Mouse (Mus musculus) hindbrain, postnatal 0 days (tissue): ENCODE data around the gene Rasgrf2. TPM values are rescaled to one million over a fixed set of nuclear protein-coding genes. Genes with fewer than 3 reads are reported as not detected.

ENCODE experiments used
- ATAC-seq: fragments of 200-750 bp; cut with Nextera tagmentation; 2 replicates; pipeline ENCODE4 v1.8.0; 2017; ENCODE audit warnings: mild to moderate bottlenecking, moderate TSS enrichment, moderate library complexity
- DNase-seq: peaks from one replicate; pipeline ENCODE4 v3.0.0-alpha.2; 2015; ENCODE audit warnings: low spot score
- H3K27ac ChIP-seq: fragments of 300-500 bp; sonication (generic); 2 replicates; pipeline ENCODE4 v1.5.1; 2014; ENCODE audit warnings: mild to moderate bottlenecking
- H3K27me3 ChIP-seq: fragments of 300-500 bp; sonication (generic); 2 replicates; pipeline ENCODE4 v1.6.1; 2014; ENCODE audit warnings: low read length, mixed read lengths; ENCODE audit not compliant: insufficient read depth
- H3K36me3 ChIP-seq: fragments of 300-500 bp; sonication (generic); 2 replicates; pipeline ENCODE4 v1.6.1; 2014; ENCODE audit warnings: low read length, mixed read lengths; ENCODE audit not compliant: insufficient read depth
- H3K4me1 ChIP-seq: fragments of 300-500 bp; sonication (generic); 2 replicates; pipeline ENCODE4 v1.6.1; 2014; ENCODE audit warnings: antibody characterized with exemption, low read length, mixed read lengths; ENCODE audit not compliant: insufficient read depth
- H3K4me2 ChIP-seq: fragments of 300-500 bp; sonication (generic); 2 replicates; pipeline ENCODE4 v1.6.1; 2014; ENCODE audit warnings: low read depth, mild to moderate bottlenecking, low read length, moderate library complexity, mixed read lengths
- H3K4me3 ChIP-seq: fragments of 300-500 bp; sonication (generic); 2 replicates; pipeline ENCODE4 v1.5.1; 2014; ENCODE audit warnings: low read length
- H3K9ac ChIP-seq: fragments of 300-500 bp; sonication (generic); replicated peaks from 2 replicates; pipeline ENCODE4 v1.6.1; 2014; ENCODE audit warnings: mild to moderate bottlenecking, low read length, moderate library complexity, mixed read lengths
- H3K9me3 ChIP-seq: fragments of 300-500 bp; sonication (generic); 2 replicates; pipeline ENCODE4 v1.6.1; 2016; ENCODE audit warnings: low read length, mixed read lengths
- CTCF ChIP-seq: IDR thresholded peaks from 2 replicates; pipeline ENCODE4 v1.5.1; 2016; ENCODE audit warnings: antibody characterized with exemption, control low read depth, low read depth
- WGBS: fragments of 180-500 bp; shearing (Covaris S2); extraction: QIAGEN DNeasy Blood & Tissue Kit; methylation state at CpG from one replicate; pipeline ENCODE4 v1.1.7; 2014; 5-methylcytosine and 5-hydroxymethylcytosine counted together
- polyA plus RNA-seq: library from polyadenylated mRNA; unstranded; fragments of >200 nt; fragmentation: Nextera tagmentation; extraction: Ambion mirVana; gene quantifications from 2 replicates; pipeline ENCODE4 v1.2.1, GENCODE M21; 2015
- total RNA-seq: library from RNA; depleted of rRNA; stranded (reverse); fragments of >200 nt; gene quantifications from 2 replicates; pipeline ENCODE4 v1.2.3, GENCODE M21; 2014

Rasgrf2 gene
- total and polyA plus RNA-seq, 2 experiments from 2014 or later, result 12.9 to 61.2 TPM

- H3K36me3 ChIP-seq, result no peaks in the 10 kb centered on the region
- no peaks in the 10 kb centered on the region for H3K27me3 ChIP-seq
- H3K4me3 ChIP-seq, result no peak overlapping the region
- no peak overlapping the region for H3K9ac ChIP-seq
- DNase-seq (no peak), ATAC-seq (no peak)
- H3K4me2 ChIP-seq, result no peak overlapping the region
- 67% methylated on average over 3 of the region's 3 CpGs for WGBS
- H3K4me1 ChIP-seq, result no peaks in the 10 kb centered on the region
- H3K9me3 ChIP-seq, result no peaks in the 10 kb centered on the region
- no peak for TF ChIP-seq CTCF
- H3K27ac ChIP-seq, result no peak overlapping the region
Observed at GRCm38 (mm10) chr13:92051216-92051615, 80.2 kb downstream of the Rasgrf2 start.

GRCm38 (mm10) chr13:92041584-92042563 is 89.6 kb downstream of the Rasgrf2 start:
- DNase-seq, result peak; percentile 17
- Histone ChIP-seq H3K9ac (no peak overlapping the region), H3K4me1 (no peaks in the 10 kb centered on the region), H3K4me3 (no peak overlapping the region), H3K27me3 (no peaks in the 10 kb centered on the region), H3K9me3 (no peaks in the 10 kb centered on the region), H3K36me3 (no peaks in the 10 kb centered on the region), H3K27ac (no peak overlapping the region), H3K4me2 (no peak overlapping the region)
- 40% methylated on average over 8 of the region's 8 CpGs for WGBS
- TF ChIP-seq CTCF, result no peak
- ATAC-seq, result peak; percentile 71

- 92% methylated on average over 24 of the region's 24 CpGs for WGBS
- no peak for ATAC-seq
- Histone ChIP-seq H3K27ac (no peak overlapping the region), H3K4me2 (no peak overlapping the region), H3K9me3 (no peaks in the 10 kb centered on the region), H3K9ac (no peak overlapping the region), H3K27me3 (no peaks in the 10 kb centered on the region), H3K36me3 (no peaks in the 10 kb centered on the region), H3K4me1 (no peaks in the 10 kb centered on the region), H3K4me3 (no peak overlapping the region)
- TF ChIP-seq CTCF, result no peak
- DNase-seq, result no peak
Observed at GRCm38 (mm10) chr13:92030364-92031057, 100.9 kb downstream of the Rasgrf2 start.

GRCm38 (mm10) chr13:92029666-92030065 is 101.8 kb downstream of the Rasgrf2 start:
- ATAC-seq (no peak), DNase-seq (no peak)
- Histone ChIP-seq H3K27ac (no peak overlapping the region), H3K27me3 (no peaks in the 10 kb centered on the region), H3K36me3 (no peaks in the 10 kb centered on the region), H3K9me3 (no peaks in the 10 kb centered on the region), H3K4me2 (no peak overlapping the region), H3K4me3 (no peak overlapping the region), H3K4me1 (no peaks in the 10 kb centered on the region), H3K9ac (no peak overlapping the region)
- TF ChIP-seq CTCF, result no peak
- 85% methylated on average over 3 of the region's 3 CpGs for WGBS

- no peak overlapping the region for H3K4me2 ChIP-seq
- H3K9me3 ChIP-seq, result no peaks in the 10 kb centered on the region
- no peak overlapping the region for H3K27ac ChIP-seq
- no peak overlapping the region for H3K4me3 ChIP-seq
- 83% methylated on average over 5 of the region's 5 CpGs for WGBS
- no peaks in the 10 kb centered on the region for H3K4me1 ChIP-seq
- DNase-seq (no peak), ATAC-seq (no peak)
- no peaks in the 10 kb centered on the region for H3K36me3 ChIP-seq
- no peak for TF ChIP-seq CTCF
- no peaks in the 10 kb centered on the region for H3K27me3 ChIP-seq
- H3K9ac ChIP-seq, result no peak overlapping the region
Observed at GRCm38 (mm10) chr13:92027951-92028350, 103.5 kb downstream of the Rasgrf2 start.

GRCm38 (mm10) chr13:92026651-92027050 is 104.8 kb downstream of the Rasgrf2 start:
- WGBS, result 77% methylated on average over 2 of the region's 2 CpGs
- Histone ChIP-seq H3K27me3 (no peaks in the 10 kb centered on the region), H3K9ac (no peak overlapping the region), H3K4me1 (no peaks in the 10 kb centered on the region), H3K4me3 (no peak overlapping the region), H3K9me3 (no peaks in the 10 kb centered on the region), H3K36me3 (no peaks in the 10 kb centered on the region), H3K27ac (no peak overlapping the region), H3K4me2 (no peak overlapping the region)
- ATAC-seq, result no peak
- DNase-seq, result no peak
- no peak for TF ChIP-seq CTCF
